Mouse (Mus musculus) heart, postnatal 10 days (tissue): Measurements from ENCODE around the gene Inca1. TPM values are rescaled to one million over a fixed set of nuclear protein-coding genes. Genes with fewer than 3 reads are reported as not detected.
A peak's percentile ranks its signal among the peaks of the same experiment; 100 is the strongest.

Experiments used
- DNase-seq, 2 experiments: peaks; one replicate each; pipeline ENCODE4 v3.0.0; 2021
- intact Hi-C: fragments of 180-260 bp; cut with DNase I; formaldehyde crosslinking; loops from one replicate; pipeline ENCODE4 v1.15.1; 2025
- total RNA-seq, 2 experiments: library from RNA; stranded (reverse); gene quantifications; 2 replicates each; pipeline ENCODE4 v1.2.3; 2021

Inca1 gene
- total RNA-seq = 1 to 10 TPM; 2.6 to 3.0 TPM

- intact Hi-C loops = loop anchor here (1.0 to 5.0 kb wide), 3 partner anchors 31 to 57 kb away; partner anchors contain the start of genes Rnf167, Slc25a11 and Spag7
Observed at GRCm38 (mm10) chr11:70699722-70700556, at the start of gene Inca1, which contains the start of gene Kif1c. TSS of gene Inca1 (minus strand) at chr11:70700155. TSS of gene Kif1c (plus strand) at chr11:70700548.

GRCm38 (mm10) chr11:70747876-70748545 is 48.1 kb upstream of the Inca1 start:
- intact Hi-C loops = no loop called here
- DNase-seq = no peak

More at GRCm38 (mm10) chr11:70699722-70700556, at the start of gene Inca1, which contains the start of gene Kif1c:
- DNase-seq = peak; percentile 97 to 98

- intact Hi-C loops = no loop called here
- no peak for DNase-seq
Observed at GRCm38 (mm10) chr11:70745636-70746035, 45.7 kb upstream of the Inca1 start.

- intact Hi-C loops = no loop called here
- DNase-seq = no peak
Observed at GRCm38 (mm10) chr11:70742581-70743459, 42.9 kb upstream of the Inca1 start.

- no peak for DNase-seq
- intact Hi-C loops = no loop called here
Observed at GRCm38 (mm10) chr11:70742117-70742516, 42.2 kb upstream of the Inca1 start.

GRCm38 (mm10) chr11:70741603-70742002 is 41.6 kb upstream of the Inca1 start:
- no peak for DNase-seq
- intact Hi-C loops = no loop called here

- intact Hi-C loops = no loop called here
- DNase-seq = no peak
Observed at GRCm38 (mm10) chr11:70737749-70738148, 37.8 kb upstream of the Inca1 start.

- intact Hi-C loops = no loop called here
- no peak for DNase-seq
Observed at GRCm38 (mm10) chr11:70733256-70733655, 33.3 kb upstream of the Inca1 start.

- intact Hi-C loops = no loop called here
- DNase-seq = no peak
Observed at GRCm38 (mm10) chr11:70731178-70731577, 31.2 kb upstream of the Inca1 start.

GRCm38 (mm10) chr11:70730427-70731038 is 30.6 kb upstream of the Inca1 start:
- intact Hi-C loops = no loop called here
- DNase-seq = no peak

GRCm38 (mm10) chr11:70727385-70727784 is 27.4 kb upstream of the Inca1 start:
- intact Hi-C loops = no loop called here
- DNase-seq = no peak

GRCm38 (mm10) chr11:70726585-70726984 is 26.6 kb upstream of the Inca1 start:
- intact Hi-C loops = no loop called here
- DNase-seq = no peak

- intact Hi-C loops = no loop called here
- DNase-seq = no peak
Observed at GRCm38 (mm10) chr11:70724706-70725105, 24.8 kb upstream of the Inca1 start.

GRCm38 (mm10) chr11:70721072-70721471 is 21.1 kb upstream of the Inca1 start:
- intact Hi-C loops = no loop called here
- DNase-seq = peak; percentile 40 to 43

GRCm38 (mm10) chr11:70720567-70720966 is 20.6 kb upstream of the Inca1 start:
- intact Hi-C loops = no loop called here

GRCm38 (mm10) chr11:70718481-70718880 is 18.5 kb upstream of the Inca1 start:
- intact Hi-C loops = no loop called here
- DNase-seq = no peak

More at GRCm38 (mm10) chr11:70720567-70720966, 20.6 kb upstream of the Inca1 start:
- DNase-seq = no peak

GRCm38 (mm10) chr11:70715832-70716231 is 15.9 kb upstream of the Inca1 start:
- intact Hi-C loops = no loop called here
- DNase-seq = no peak

GRCm38 (mm10) chr11:70713222-70713621 is 13.3 kb upstream of the Inca1 start:
- DNase-seq = no peak
- intact Hi-C loops = no loop called here

- intact Hi-C loops = no loop called here
- DNase-seq = no peak
Observed at GRCm38 (mm10) chr11:70711026-70711425, 11.1 kb upstream of the Inca1 start.

GRCm38 (mm10) chr11:70706127-70706526 is 6.2 kb upstream of the Inca1 start:
- no peak for DNase-seq
- intact Hi-C loops = no loop called here
